Mouse (Mus musculus): ENCODE results near the gene Cxcr4.

- TF ChIP-seq POLR2A (IDR thresholded peaks at IDR 0.05; ENCODE audit: borderline replicate concordance, insufficient read depth, low read length): no peak
- TF ChIP-seq CTCF (IDR thresholded peaks at IDR 0.05; ENCODE audit: borderline replicate concordance, insufficient read depth, low read depth, low read length): no peak
These were observed 40.2 kb downstream of the Cxcr4 start for GRCm38 (mm10) chr1:128551743-128552397.
